Mouse (Mus musculus) heart, adult 11 months (tissue): ENCODE results near the gene Ifit3.

ENCODE experiments used
- DNase-seq: peaks from one replicate; pipeline ENCODE4 v3.0.0; 2022

Gene Ifit3

GRCm38 (mm10) chr19:34588959-34589358 is 5.6 kb downstream of the Ifit3 start:
- peak; percentile 55 for DNase-seq

DNA sequence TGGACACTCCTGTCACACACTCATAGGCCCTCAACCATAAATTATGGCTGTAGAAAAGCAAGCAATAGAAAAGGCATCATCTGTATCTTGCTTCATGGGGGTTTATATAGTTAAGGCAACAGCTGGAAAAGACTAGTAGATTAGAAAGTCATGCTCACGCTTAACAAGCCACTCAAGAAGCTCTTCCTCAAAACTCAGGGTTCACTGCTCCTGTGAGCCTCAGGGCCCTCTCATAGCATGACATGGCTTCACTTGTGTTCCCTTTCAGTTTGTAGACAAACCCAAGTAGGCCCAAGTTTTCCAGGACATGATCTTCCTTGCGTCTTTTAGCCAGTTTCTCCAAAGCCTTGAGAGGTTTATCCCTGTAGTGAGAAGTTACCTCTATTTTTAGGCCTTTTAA is 10.1 kb downstream of the Ifit3 start:
- peak; percentile 74 for DNase-seq

DNA sequence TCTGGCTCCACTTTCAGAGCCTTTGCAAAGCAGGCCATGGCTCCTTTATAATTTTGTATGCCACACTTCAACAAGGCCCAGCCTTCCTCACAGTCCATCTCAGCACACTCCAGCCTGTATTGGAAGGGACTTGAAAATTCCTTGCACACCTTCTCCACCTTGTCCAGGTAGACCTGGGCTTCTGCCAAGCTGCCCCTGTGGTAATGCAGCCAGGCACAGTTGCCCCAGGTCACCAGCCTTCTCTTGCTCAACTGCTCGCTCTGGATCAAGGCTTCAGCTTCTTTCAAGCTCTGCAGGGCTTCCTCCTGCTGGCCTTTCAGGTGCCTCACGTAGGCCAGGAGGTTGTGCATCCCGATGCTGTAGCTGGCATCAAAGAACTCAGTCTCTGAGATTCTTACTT is 11.2 kb downstream of the Ifit3 start:
- peak; percentile 87 for DNase-seq

DNA sequence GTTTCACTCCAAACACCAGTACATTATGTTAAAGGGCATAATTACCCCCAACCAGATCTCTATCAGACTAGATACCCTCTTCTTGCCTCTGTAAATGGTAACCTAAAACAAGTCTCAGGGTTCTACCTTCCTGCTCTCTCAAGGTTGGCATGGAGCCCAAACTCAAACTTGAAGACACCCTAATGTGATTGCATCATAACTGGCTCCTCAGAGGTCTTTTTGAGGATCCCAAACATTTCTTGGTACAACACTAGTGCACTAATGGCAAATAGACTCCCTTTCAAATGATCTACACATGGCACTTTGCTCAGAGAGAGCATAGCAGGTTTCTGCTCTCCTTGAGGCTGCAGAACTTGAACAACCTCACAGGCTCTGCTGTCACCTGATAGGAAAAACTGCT is 13.5 kb downstream of the Ifit3 start:
- DNase-seq, result peak; percentile 79

DNA sequence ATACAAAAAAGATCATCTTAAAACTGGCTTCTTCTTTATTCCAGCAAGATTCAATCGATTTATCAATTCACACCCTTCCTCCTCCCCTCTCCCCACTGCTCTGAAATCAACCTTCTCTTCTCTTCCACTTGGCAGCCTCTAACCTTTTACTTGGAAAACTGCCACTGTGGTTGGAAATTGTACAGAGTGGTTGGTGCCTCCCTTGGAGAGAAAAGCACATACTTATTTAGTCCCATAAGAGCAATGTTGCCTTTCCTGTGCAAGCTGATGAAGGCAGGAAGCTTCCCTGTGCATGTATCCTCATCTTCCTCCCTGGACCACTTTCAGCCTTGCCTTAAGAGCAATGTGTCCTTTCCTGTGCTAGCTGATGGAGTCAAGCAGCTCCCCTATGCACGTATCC is 15.0 kb downstream of the Ifit3 start:
- DNase-seq, result peak; percentile 94

DNA sequence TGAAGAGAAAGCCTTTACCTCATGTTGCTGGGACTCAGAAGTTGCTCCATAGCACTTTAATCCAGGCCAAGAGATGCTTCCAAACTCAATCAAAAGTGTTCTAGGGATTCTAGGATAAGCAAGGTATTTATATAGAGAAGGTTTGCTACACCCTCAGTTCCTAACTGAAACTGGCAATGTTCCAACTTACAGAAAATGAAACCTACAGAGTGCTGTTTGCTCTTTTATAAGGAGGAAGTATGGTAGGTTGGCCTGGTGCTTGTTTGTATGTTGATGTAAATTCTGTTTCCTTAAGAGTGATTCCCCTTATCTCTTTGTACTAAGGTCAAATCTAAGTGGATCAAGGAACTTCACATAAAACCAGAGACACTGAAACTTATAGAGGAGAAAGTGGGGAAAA is 15.9 kb downstream of the Ifit3 start:
- peak; percentile 22 for DNase-seq

DNA sequence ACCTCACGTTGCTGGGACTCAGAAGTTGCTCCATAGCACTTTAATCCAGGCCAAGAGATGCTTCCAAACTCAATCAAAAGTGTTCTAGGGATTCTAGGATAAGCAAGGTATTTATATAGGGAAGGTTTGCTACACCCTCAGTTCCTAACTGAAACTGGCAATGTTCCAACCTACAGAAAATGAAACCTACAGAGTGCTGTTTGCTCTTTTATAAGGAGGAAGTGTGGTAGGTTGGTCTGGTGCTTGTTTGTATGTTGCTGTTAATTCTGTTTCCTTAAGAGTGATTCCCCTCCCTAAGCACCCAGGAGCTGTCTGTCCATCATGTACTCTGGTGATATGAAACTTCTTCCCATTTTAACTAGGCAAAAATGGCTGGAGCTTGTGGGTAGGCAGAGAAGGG is 18.6 kb downstream of the Ifit3 start, which contains the start of gene Ifit1bl1:
Ifit1bl1 (minus strand) TSS at position 69 of the 400 bp plus-strand sequence.
- DNase-seq, result peak; percentile 61

DNA sequence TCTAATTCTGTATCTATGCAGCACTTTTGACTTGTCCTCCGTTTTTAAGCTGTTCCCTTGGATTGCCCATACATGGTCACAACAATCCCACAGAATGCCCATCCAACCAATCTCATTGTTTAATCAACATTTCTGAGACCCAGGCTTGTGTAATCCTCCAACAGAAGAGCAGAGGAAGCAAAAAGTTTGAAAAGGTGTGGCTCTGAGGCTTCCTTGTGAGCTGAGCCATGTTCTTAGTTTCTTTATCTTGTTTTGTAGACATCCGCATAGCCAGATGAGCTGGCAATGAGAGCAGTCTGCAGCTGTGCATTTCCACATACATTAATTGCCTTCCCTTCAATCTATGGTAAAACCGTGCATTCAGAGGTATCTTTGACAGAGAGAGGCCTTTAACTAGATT is 22.1 kb downstream of the Ifit3 start:
- peak; percentile 77 for DNase-seq

DNA sequence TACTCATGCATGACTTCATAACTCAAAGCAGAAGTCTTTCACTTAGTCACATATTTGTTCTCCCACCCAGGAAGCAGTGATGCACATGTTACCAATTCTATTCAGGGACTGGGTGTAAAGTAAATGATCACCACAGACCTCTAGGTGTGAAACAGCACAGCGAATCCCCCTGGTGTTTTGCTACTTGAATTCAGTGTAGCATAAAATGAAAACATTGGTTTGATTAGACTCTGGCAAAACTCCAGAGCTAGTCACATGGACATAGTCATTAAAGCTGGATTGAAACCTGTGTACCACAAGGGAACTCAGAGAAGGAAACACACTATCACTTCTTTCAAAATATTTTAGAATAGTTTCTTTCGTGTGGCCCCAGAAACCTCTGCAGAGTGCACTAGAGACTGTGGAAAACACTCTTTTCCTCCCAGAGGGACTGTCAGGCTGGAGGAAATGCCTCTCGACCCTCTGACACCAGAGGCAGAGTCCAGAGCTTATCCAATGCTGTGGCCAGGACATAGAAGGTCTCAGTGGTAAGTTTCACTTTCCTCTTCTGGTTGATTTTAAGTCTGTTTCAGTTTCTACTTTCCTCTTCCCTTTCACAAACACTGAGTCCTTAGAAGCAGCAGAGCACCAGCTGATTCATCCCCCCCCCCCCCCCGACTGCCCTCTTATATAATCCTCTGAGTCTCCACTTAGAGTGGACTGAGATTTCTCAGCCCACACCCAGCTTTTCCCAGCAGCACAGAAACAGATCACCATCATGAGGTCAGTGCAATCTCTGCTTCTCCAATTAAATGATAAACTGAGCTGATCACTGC is 24.1 kb downstream of the Ifit3 start, which contains the start of gene Ifit3b:
Ifit3b (plus strand) TSS at position 734 of the 815 bp plus-strand sequence.
- DNase-seq, result peak; percentile 98

- DNase-seq, result peak; percentile 29
Measured at GRCm38 (mm10) chr19:34610118-34610517, 26.8 kb downstream of the Ifit3 start.

DNA sequence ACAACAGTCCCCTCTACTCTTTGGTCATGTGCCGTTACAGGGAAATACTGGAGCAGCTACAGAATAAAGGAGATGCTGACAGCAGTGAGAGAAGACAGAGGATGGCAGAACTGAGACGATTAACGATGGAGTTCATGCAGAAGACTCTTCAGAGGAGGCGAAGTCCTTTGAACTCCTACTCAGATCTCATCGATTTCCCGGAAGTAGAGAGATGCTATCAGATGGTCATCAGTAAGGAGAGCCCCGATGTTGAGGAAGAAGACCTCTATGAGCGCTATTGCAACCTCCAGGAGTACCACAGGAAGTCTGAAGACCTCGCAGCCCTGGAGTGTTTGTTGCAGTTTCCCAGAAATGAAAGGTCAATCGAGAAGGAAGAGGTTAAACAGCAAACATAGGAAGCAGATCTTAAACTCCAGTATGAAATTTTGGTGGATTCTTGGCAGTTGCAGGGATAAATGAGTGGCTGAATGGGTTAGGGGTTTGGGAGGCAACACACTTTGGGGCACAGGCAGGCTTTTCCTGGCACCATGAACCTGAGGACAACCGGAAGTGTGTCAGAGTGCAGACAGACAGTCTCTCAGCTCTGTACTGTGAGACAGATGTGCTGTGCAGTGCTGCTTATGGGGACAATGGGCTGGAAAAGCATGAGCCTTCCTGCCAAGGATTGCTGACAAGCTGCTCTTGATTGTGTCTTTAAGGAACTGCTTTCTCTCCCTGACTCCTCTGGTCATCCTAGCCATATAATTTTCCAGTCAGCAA is 29.1 kb downstream of the Ifit3 start:
- DNase-seq, result peak; percentile 21

DNA sequence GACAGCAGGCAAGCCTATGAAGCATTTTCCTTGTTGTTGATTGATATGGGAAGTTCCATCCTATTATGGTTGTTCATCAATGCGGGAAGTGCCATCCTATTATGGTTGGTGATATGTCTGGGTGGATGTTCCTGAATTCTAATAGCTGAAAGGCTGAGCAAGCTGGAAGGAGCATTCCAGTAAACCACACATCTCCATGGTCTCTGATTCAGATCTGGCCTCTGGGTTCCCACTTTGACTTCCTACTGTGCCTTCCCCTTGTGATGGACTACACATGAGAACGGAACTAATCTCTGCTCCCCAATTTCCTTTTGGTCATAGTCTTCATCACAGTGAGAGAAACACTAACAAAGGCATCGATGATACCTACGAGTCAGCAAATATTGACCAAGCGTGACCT is 37.5 kb downstream of the Ifit3 start:
- DNase-seq, result peak; percentile 61

- DNase-seq, result peak; percentile 90
Measured at GRCm38 (mm10) chr19:34623781-34624180, 40.5 kb downstream of the Ifit3 start.

DNA sequence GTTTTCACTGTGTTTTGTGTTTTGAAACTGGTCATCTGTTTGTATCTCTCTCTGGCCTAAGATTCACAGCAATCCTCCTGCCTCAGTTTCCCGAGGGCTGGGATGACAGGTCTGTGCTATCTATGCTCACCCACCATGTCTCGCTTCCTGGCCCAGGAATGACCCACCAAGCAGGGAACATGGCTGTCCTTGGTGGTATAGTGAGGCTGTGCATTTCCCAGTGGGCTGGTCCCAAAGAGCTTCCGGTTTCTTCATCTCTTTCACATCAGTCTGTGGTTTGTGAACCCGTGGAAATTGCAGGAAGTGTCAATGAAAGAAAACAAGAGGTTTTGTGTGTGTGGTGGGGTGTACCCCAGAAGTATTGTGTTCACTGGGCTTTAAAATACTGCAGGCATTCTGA is 41.3 kb downstream of the Ifit3 start:
- DNase-seq, result peak; percentile 80

- DNase-seq, result no peak
Measured at GRCm38 (mm10) chr19:34627496-34627895, 44.2 kb downstream of the Ifit3 start.

- DNase-seq, result peak; percentile 39
Measured at GRCm38 (mm10) chr19:34631487-34631886, 48.2 kb downstream of the Ifit3 start.

DNA sequence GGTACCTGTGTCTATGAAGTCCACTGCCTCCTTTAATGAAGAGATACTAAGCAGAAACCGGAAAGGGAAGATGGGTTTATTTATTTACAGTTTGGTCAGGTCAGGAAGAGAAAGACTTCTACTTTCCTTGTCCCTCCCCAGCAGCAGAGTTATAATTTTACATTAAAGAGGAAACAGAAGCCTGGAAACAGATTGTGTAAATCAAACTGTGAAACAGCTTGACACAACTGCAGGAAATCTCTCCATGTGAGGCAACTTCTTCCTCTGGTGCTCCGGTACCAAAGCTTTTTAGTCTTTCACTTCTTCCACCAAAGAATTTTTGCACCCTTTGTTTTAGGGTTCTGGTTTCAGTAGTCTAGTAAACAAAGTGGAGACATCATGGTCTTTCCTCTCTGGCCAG is 50.2 kb downstream of the Ifit3 start:
- no peak for DNase-seq

GRCm38 (mm10) chr19:34636933-34637557 is 53.7 kb downstream of the Ifit3 start:
- peak; percentile 95 for DNase-seq
